Mouse (Mus musculus) forebrain, embryonic 14.5 days (tissue): ENCODE data around the gene Alpl. TPM values are rescaled to one million over a fixed set of nuclear protein-coding genes. Genes with fewer than 3 reads are reported as not detected.
A peak's percentile ranks its signal among the peaks of the same experiment; 100 is the strongest.

Experiments
- ATAC-seq: fragments of 200-750 bp; cut with Nextera tagmentation; 2 replicates; pipeline ENCODE4 v1.8.0; 2017; ENCODE audit warnings: mild to moderate bottlenecking, moderate library complexity
- DNase-seq: peaks from one replicate; pipeline ENCODE4 v3.0.0-alpha.2; 2015; ENCODE audit warnings: low spot score
- H3K27ac ChIP-seq: fragments of 300-500 bp; sonication (generic); 2 replicates; pipeline ENCODE4 v1.5.1; 2014; ENCODE audit warnings: low read depth, mild to moderate bottlenecking, control low read depth, low read length, moderate library complexity
- H3K27me3 ChIP-seq: fragments of 300-500 bp; sonication (generic); replicated peaks from 2 replicates; pipeline ENCODE4 v1.6.1; 2014; ENCODE audit warnings: low read length, control low read depth, mixed read lengths; ENCODE audit not compliant: control insufficient read depth, insufficient read depth
- H3K36me3 ChIP-seq: fragments of 300-500 bp; sonication (generic); 2 replicates; pipeline ENCODE4 v1.6.1; 2014; ENCODE audit warnings: low read length, control low read depth; ENCODE audit not compliant: control insufficient read depth, insufficient read depth
- H3K4me1 ChIP-seq: fragments of 300-500 bp; sonication (generic); 2 replicates; pipeline ENCODE4 v1.6.1; 2014; ENCODE audit warnings: antibody characterized with exemption, low read length, control low read depth; ENCODE audit not compliant: control insufficient read depth, insufficient read depth
- H3K4me2 ChIP-seq: fragments of 300-500 bp; sonication (generic); 2 replicates; pipeline ENCODE4 v1.6.1; 2014; ENCODE audit warnings: mild to moderate bottlenecking, control low read depth, low read length
- H3K4me3 ChIP-seq: fragments of 300-500 bp; sonication (generic); 2 replicates; pipeline ENCODE4 v1.5.1; 2014; ENCODE audit warnings: low read depth, low read length, control low read depth
- H3K9ac ChIP-seq: fragments of 300-500 bp; sonication (generic); 2 replicates; pipeline ENCODE4 v1.6.1; 2014; ENCODE audit warnings: mild to moderate bottlenecking, low read length, control low read depth, moderate library complexity
- H3K9me3 ChIP-seq: fragments of 300-500 bp; sonication (generic); replicated peaks from 2 replicates; pipeline ENCODE4 v1.6.1; 2016; ENCODE audit warnings: low read length, control low read depth, mixed read lengths; ENCODE audit not compliant: control insufficient read depth
- WGBS: fragments of 180-500 bp; shearing (Covaris S2); extraction: QIAGEN DNeasy Blood & Tissue Kit; methylation state at CpG from one replicate; pipeline ENCODE4 v1.1.7; 2014; 5-methylcytosine and 5-hydroxymethylcytosine counted together
- polyA plus RNA-seq: library from polyadenylated mRNA; unstranded; fragments of >200 nt; fragmentation: Nextera tagmentation; extraction: Ambion mirVana; gene quantifications from 2 replicates; pipeline ENCODE4 v1.2.1, GENCODE M21; 2014

Alpl gene
- polyA plus RNA-seq, 1 experiment from 2014 or later, result 7.7 TPM

DNA sequence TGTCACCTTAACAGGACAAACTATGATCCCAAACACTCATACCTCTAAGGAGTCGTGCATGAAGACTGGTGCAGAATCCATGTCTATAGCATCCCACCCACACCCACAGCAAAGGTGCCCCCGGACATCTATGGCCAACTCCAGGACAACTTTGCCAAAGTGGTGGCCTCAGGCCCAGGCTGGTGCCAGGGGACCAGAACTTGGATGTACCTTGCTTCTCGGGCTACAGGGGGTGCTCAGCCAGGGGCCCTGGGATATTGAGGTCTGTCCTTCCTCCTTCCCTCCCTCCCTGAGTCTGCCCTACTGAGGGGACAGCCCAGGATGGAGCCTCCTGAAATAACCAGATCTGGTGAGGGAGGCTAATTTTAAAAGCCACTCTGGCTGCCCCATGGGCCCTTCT, 63.8 kb downstream of the Alpl start:
- ATAC-seq, result no peak
- no peak overlapping the region for H3K9ac ChIP-seq
- no peaks in the 10 kb centered on the region for H3K36me3 ChIP-seq
- no peak for DNase-seq
- H3K9me3 ChIP-seq, result no peaks in the 10 kb centered on the region
- H3K4me1 ChIP-seq, result peaks cover 9% of the 10 kb centered on the region; the same call in 1 of the 2 replicates
- H3K4me2 ChIP-seq, result no peak overlapping the region
- WGBS, result 76% methylated on average over 3 of the region's 3 CpGs
- H3K4me3 ChIP-seq, result no peak overlapping the region
- no peaks in the 10 kb centered on the region for H3K27me3 ChIP-seq
- no peak overlapping the region for H3K27ac ChIP-seq

DNA sequence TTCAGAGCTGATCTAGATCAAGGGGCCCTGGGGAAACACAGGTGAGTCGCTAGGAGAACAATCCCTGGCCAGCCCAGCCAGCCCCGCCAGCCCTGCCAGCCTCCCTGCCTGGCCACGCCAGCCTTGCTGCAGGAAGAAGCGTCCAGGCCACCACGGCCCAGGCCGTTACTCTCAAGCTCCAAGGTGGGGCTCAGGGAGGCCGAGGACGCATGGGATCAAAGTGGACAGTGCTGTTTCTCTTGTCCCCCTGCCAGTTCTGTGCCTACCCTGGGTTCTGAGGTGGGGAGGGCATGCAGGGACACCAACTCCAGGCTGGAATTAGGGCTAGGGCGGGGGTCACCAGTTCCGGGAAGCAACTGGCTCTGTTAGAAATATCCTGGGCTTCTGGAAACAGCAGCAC, 64.3 kb downstream of the Alpl start:
- WGBS, result 58% methylated on average over 10 of the region's 10 CpGs
- H3K4me1 ChIP-seq, result peaks cover 9% of the 10 kb centered on the region; the same call in 1 of the 2 replicates
- H3K27me3 ChIP-seq, result no peaks in the 10 kb centered on the region
- ATAC-seq, result no peak
- H3K4me2 ChIP-seq, result no peak overlapping the region
- DNase-seq, result no peak
- H3K36me3 ChIP-seq, result no peaks in the 10 kb centered on the region
- H3K9ac ChIP-seq, result no peak overlapping the region
- no peaks in the 10 kb centered on the region for H3K9me3 ChIP-seq
- H3K27ac ChIP-seq, result no peak overlapping the region
- no peak overlapping the region for H3K4me3 ChIP-seq

DNA sequence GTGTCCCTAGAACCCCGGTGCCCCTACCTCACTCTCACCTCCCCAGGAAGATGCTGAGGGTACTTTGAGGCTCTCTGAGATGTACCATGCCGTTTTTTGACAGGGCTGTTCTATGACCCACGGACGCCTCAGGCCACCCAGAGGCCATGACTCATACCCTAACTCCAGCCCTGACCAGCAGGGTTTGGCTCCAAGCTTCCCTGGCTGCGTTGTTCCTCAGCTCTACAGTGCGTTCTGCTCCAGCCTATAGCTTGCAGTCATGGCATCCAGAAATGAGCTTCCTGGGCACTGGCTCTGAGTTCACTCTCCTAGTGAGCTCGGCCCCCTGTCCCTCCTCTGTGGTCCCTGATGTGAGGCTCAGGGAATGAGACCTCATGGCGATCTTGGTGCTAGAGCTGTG, 65.4 kb downstream of the Alpl start:
- H3K27me3 ChIP-seq, result no peaks in the 10 kb centered on the region
- 85% methylated on average over 8 of the region's 8 CpGs for WGBS
- no peaks in the 10 kb centered on the region for H3K36me3 ChIP-seq
- H3K4me2 ChIP-seq, result no peak overlapping the region
- H3K9me3 ChIP-seq, result no peaks in the 10 kb centered on the region
- H3K9ac ChIP-seq, result no peak overlapping the region
- no peak for DNase-seq
- no peak overlapping the region for H3K27ac ChIP-seq
- ATAC-seq, result no peak
- no peak overlapping the region for H3K4me3 ChIP-seq
- H3K4me1 ChIP-seq, result peaks cover 5% of the 10 kb centered on the region; the same call in 1 of the 2 replicates

DNA sequence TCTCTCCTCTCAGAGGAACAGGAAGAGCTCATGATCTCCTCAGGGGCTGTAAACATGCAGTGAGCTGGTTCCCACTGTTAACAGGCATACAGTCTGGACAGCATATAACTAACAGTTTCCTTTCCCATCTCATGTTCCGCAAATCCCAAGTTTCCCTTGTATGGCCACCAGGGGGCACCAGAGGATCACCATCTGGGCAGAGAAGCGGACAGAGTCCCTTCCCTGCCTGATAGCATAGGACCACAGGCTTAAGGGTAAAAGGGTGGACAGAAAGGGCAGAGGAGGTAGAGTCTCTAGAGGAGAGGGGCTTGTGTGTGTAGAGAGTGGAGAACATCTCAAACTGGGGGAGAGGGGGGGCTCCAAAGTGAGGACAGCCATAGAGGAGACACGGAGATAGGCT, 66.0 kb downstream of the Alpl start:
- DNase-seq (peak; percentile 93), ATAC-seq (peak; percentile 54)
- Histone ChIP-seq H3K4me2 (no peak overlapping the region), H3K36me3 (no peaks in the 10 kb centered on the region), H3K9ac (no peak overlapping the region), H3K4me1 (peaks cover 5% of the 10 kb centered on the region; the same call in 1 of the 2 replicates), H3K4me3 (no peak overlapping the region), H3K27ac (no peak overlapping the region), H3K27me3 (no peaks in the 10 kb centered on the region), H3K9me3 (no peaks in the 10 kb centered on the region)
- 19% methylated on average over 3 of the region's 3 CpGs for WGBS

DNA sequence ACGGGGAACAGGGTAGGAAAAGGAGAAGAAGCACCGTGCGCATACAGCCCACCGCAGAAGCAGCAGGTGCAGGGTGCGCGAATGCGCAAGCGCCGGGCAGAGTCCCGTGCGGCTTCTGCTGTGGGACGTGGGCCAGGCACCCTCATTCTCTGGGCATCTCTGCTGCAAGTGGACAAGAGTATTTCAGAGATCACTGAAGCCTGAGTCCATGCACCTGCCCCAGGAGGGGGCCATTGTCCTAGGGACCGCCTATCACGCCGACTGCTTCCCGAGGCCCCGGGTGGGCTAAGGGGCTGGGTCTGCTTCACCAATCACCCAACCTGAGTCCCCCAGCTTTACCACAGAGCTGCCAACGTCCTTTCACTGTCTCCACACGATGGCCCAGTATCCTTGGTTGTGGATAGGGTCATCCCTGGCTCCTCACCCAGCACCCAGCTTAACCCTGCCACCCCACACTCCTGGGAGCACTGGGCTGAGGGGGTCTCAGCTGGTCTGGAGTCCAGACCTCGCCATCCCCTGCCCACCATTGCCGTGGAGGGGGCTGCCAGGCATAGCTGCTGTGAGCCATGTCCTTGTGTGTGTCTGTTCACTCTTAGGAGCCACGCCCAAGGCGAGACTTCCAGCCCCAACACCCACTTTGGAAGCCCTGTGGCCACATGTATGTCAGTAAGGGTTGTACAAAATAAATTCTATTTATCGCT, 66.9 kb downstream of the Alpl start:
- ATAC-seq (peak; percentile 21), DNase-seq (no peak)
- WGBS, result 13% methylated on average over 24 of the region's 24 CpGs
- Histone ChIP-seq H3K4me3 (peak overlapping the region; percentile 37), H3K27me3 (no peaks in the 10 kb centered on the region), H3K9ac (peak overlapping the region; percentile 56), H3K36me3 (no peaks in the 10 kb centered on the region), H3K9me3 (no peaks in the 10 kb centered on the region), H3K4me1 (peaks cover 5% of the 10 kb centered on the region; the same call in 1 of the 2 replicates), H3K4me2 (peak overlapping the region; percentile 72), H3K27ac (no peak overlapping the region)

DNA sequence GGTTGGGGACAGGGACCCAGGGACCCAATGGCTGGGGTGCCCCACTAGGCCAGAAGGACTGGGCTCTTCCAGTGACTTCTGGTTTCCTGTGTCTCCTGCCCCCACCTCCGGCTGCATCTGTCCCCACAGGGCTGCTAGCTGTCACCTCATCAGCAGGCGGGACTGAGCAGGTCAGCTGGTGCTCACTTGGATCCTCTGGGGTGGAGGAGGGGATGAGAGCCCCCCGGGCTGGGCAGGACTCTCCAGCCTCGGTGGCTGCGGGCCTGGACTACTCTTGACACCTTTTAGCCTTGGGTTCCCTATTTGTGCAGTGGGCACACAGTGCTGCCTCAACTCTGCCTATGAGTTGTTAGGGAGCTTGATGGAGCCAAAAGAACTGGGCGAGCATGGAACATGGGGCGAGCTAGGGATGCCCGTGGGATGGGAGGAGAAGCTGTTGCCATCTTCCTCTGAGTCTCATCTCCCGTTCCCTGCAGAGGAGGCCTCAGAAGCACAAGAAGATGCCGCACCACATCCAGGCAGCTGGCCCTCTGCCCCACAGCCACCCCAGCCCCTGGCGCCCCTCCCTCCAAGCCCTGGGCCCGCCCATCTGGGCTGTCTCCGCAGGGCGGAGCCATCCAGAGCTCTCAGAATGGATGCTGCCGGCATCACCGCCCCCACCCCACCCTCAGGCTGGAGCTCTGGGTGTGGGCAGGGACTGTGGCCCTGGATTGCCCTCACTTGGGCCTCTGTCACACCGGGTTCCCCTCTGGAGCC, 67.6 kb downstream of the Alpl start:
- 8% methylated on average over 17 of the region's 17 CpGs for WGBS
- DNase-seq, result peak; percentile 77

DNA sequence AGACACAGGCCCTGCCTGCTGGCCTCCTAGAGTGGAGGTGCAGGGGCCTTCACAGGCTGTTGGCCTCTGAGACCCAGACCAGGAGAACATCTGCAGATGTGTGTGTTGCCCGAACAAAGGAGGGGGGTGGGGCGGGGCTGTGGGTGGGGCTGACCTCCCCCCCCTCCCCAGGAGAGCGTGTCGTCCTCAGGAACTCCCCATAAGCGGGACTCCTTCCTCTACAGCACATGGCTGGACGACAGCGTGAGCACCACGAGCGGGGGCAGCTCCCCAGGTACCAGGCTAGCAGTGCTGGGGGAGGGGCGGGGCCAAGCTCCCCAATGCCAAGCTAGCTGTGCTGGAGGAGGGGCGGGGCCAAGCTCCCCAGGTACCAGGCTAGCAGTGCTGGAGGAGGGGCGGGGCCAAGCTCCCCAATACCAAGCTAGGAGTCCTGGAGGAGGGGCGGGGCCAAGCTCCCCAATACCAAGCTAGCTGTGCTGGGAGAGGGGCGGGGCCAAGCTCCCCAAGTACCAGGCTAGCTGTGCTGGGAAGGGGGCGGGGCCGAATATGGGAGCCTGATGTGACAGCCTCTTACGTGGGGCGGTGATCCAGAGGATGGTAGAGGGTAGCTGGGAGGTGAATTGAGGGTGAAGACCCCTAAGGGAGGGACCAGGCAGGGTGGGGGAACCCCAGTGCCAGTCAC, 68.5 kb downstream of the Alpl start:
- H3K27me3 ChIP-seq, result no peaks in the 10 kb centered on the region
- peak overlapping the region; percentile 28 for H3K4me2 ChIP-seq
- H3K27ac ChIP-seq, result no peak overlapping the region
- H3K9me3 ChIP-seq, result no peaks in the 10 kb centered on the region
- no peak overlapping the region for H3K4me3 ChIP-seq
- 1% methylated on average over 15 of the region's 18 CpGs for WGBS
- DNase-seq (peak; percentile 79), ATAC-seq (peak; percentile 16)
- H3K4me1 ChIP-seq, result peaks cover 5% of the 10 kb centered on the region; the same call in 1 of the 2 replicates
- no peak overlapping the region for H3K9ac ChIP-seq
- no peaks in the 10 kb centered on the region for H3K36me3 ChIP-seq

More for the DNA sequence above, 67.6 kb downstream of the Alpl start:
- peak overlapping the region; percentile 37 for H3K4me3 ChIP-seq
- H3K27ac ChIP-seq, result no peak overlapping the region
- H3K36me3 ChIP-seq, result no peaks in the 10 kb centered on the region
- H3K9me3 ChIP-seq, result no peaks in the 10 kb centered on the region
- H3K9ac ChIP-seq, result peak overlapping the region; percentile 56; the same call in 1 of the 2 replicates
- H3K27me3 ChIP-seq, result no peaks in the 10 kb centered on the region
- peak overlapping the region; percentile 72 for H3K4me2 ChIP-seq
- peak; percentile 67 for ATAC-seq
- peaks cover 5% of the 10 kb centered on the region; the same call in 1 of the 2 replicates for H3K4me1 ChIP-seq

DNA sequence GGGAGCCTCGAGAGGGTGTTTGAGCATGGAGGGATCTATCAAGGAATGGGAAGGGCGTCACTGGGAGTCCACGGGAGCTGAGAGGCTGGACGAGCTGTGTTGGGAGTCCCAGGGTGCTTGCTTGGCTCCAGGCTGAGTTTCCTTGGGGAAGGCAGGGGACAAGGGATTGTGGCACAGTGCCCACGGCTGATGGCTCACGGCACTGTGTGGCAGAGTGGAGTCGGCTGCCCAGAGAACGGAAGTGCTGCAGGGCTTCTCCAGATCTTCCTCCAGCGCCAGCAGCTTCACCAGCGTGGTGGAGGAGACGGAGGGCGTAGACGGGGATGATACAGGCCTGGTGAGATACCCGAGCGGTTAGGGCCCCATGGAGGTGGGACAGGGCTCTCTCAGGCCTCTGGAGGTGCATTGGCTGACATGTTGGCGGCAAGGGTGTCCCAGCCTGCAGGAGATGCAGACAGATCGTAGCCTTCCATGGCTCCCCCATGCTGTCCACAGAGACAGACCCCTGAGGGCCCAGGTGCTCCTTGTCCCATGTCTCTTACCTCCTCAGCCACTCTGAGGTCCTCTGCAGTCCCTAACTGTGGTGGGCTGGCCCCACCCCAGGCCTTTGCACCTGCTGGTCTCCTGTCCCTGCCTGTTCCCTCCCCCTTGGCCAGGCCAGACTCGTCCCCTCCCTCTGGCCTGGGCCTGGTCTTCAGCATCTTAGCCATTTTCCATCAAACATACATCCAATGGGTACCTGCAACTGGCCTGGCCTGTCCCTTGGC, 69.3 kb downstream of the Alpl start:
- 71% methylated on average over 18 of the region's 18 CpGs for WGBS
- no peaks in the 10 kb centered on the region for H3K9me3 ChIP-seq
- 0 out of 2 replicates have a peak overlapping the region, but pooled peaks have one; percentile 5 for H3K27ac ChIP-seq
- H3K36me3 ChIP-seq, result no peaks in the 10 kb centered on the region
- H3K4me2 ChIP-seq, result no peak overlapping the region
- no peak for DNase-seq
- H3K4me3 ChIP-seq, result no peak overlapping the region
- no peak for ATAC-seq
- no peaks in the 10 kb centered on the region for H3K27me3 ChIP-seq
- peaks cover 5% of the 10 kb centered on the region; the same call in 1 of the 2 replicates for H3K4me1 ChIP-seq
- no peak overlapping the region for H3K9ac ChIP-seq
